Mouse (Mus musculus): ENCODE data around the gene Gm9736. TPM values are rescaled to one million over a fixed set of nuclear protein-coding genes. Genes with fewer than 3 reads are reported as not detected.
"Not testable (repeated sequence)": the region's sequence is repeated elsewhere in the genome, so short reads cannot be mapped to it uniquely, and the experiment has no call there.

Gm9736 gene
- polyA plus RNA-seq, 1 experiment, result not detected

- 80% methylated on average over 3 of the region's 3 CpGs for WGBS
- H3K27ac ChIP-seq (ENCODE audit: insufficient read depth, low read depth, low read length); H3K36me3 ChIP-seq (ENCODE audit: control insufficient read depth, insufficient read depth, low read length); H3K4me1 ChIP-seq (ENCODE audit: control insufficient read depth, insufficient read depth, insufficient read length, low read length); H3K27me3 ChIP-seq (ENCODE audit: control insufficient read depth, insufficient read depth, low read length); H3K4me3 ChIP-seq (ENCODE audit: low read depth, low read length): not testable (repeated sequence)
Measured at GRCm38 (mm10) chr10:77772142-77772541, 21.0 kb upstream of the Gm9736 start.

- not testable (repeated sequence) for H3K4me1 ChIP-seq (ENCODE audit: control insufficient read depth, insufficient read depth, insufficient read length, low read length); H3K27ac ChIP-seq (ENCODE audit: insufficient read depth, low read depth, low read length); H3K27me3 ChIP-seq (ENCODE audit: control insufficient read depth, insufficient read depth, low read length); H3K36me3 ChIP-seq (ENCODE audit: control insufficient read depth, insufficient read depth, low read length); H3K4me3 ChIP-seq (ENCODE audit: low read depth, low read length)
- no CpG with 5 or more reads among the region's 1 CpGs for WGBS
Measured at GRCm38 (mm10) chr10:77771225-77771624, 20.1 kb upstream of the Gm9736 start, which contains the start of gene Gm3238. TSS of gene Gm3238 (minus strand) at chr10:77771325.

GRCm38 (mm10) chr10:77769727-77770126 is 18.6 kb upstream of the Gm9736 start:
- Histone ChIP-seq H3K27me3 (ENCODE audit: control insufficient read depth, insufficient read depth, low read length) (no peaks in the 10 kb centered on the region), H3K4me3 (ENCODE audit: low read depth, low read length) (no peak overlapping the region), H3K36me3 (ENCODE audit: control insufficient read depth, insufficient read depth, low read length) (no peaks in the 10 kb centered on the region), H3K4me1 (ENCODE audit: control insufficient read depth, insufficient read depth, insufficient read length, low read length) (no peaks in the 10 kb centered on the region), H3K27ac (ENCODE audit: insufficient read depth, low read depth, low read length) (no peak overlapping the region)
- WGBS, result 71% methylated on average over 1 of the region's 1 CpGs
- no peak for TF ChIP-seq CTCF (IDR thresholded peaks at IDR 0.05; ENCODE audit: extremely low read depth, insufficient read length, insufficient replicate concordance, low read depth, low read length)
- TF ChIP-seq POLR2A (IDR thresholded peaks at IDR 0.05; ENCODE audit: low read depth, low read length), result no peak

- H3K4me1 ChIP-seq (ENCODE audit: control insufficient read depth, insufficient read depth, insufficient read length, low read length); H3K36me3 ChIP-seq (ENCODE audit: control insufficient read depth, insufficient read depth, low read length); H3K4me3 ChIP-seq (ENCODE audit: low read depth, low read length); H3K27me3 ChIP-seq (ENCODE audit: control insufficient read depth, insufficient read depth, low read length); H3K27ac ChIP-seq (ENCODE audit: insufficient read depth, low read depth, low read length): not testable (repeated sequence)
- WGBS, result no CpG with 5 or more reads among the region's 1 CpGs
Measured at GRCm38 (mm10) chr10:77759582-77759981, 8.4 kb upstream of the Gm9736 start, which contains the start of gene Gm3233. TSS of gene Gm3233 (minus strand) at chr10:77759682.

GRCm38 (mm10) chr10:77753448-77753847 is 2.3 kb upstream of the Gm9736 start:
- Histone ChIP-seq H3K27me3 (ENCODE audit: control insufficient read depth, insufficient read depth, low read length) (no peaks in the 10 kb centered on the region), H3K27ac (ENCODE audit: insufficient read depth, low read depth, low read length) (no peak overlapping the region), H3K36me3 (ENCODE audit: control insufficient read depth, insufficient read depth, low read length) (no peaks in the 10 kb centered on the region), H3K4me1 (ENCODE audit: control insufficient read depth, insufficient read depth, insufficient read length, low read length) (no peaks in the 10 kb centered on the region), H3K4me3 (ENCODE audit: low read depth, low read length) (no peak overlapping the region)
- TF ChIP-seq POLR2A (IDR thresholded peaks at IDR 0.05; ENCODE audit: low read depth, low read length) (no peak), CTCF (IDR thresholded peaks at IDR 0.05; ENCODE audit: extremely low read depth, insufficient read length, insufficient replicate concordance, low read depth, low read length) (no peak)

GRCm38 (mm10) chr10:77752312-77752711 is 1.2 kb upstream of the Gm9736 start:
- H3K4me3 ChIP-seq (ENCODE audit: low read depth, low read length); H3K4me1 ChIP-seq (ENCODE audit: control insufficient read depth, insufficient read depth, insufficient read length, low read length); H3K27ac ChIP-seq (ENCODE audit: insufficient read depth, low read depth, low read length); H3K36me3 ChIP-seq (ENCODE audit: control insufficient read depth, insufficient read depth, low read length); H3K27me3 ChIP-seq (ENCODE audit: control insufficient read depth, insufficient read depth, low read length): not testable (repeated sequence)
- WGBS, result 56% methylated on average over 3 of the region's 3 CpGs

- 84% methylated on average over 1 of the region's 1 CpGs for WGBS
- H3K4me1 ChIP-seq (ENCODE audit: control insufficient read depth, insufficient read depth, insufficient read length, low read length); H3K27me3 ChIP-seq (ENCODE audit: control insufficient read depth, insufficient read depth, low read length); H3K27ac ChIP-seq (ENCODE audit: insufficient read depth, low read depth, low read length); H3K4me3 ChIP-seq (ENCODE audit: low read depth, low read length); H3K36me3 ChIP-seq (ENCODE audit: control insufficient read depth, insufficient read depth, low read length): not testable (repeated sequence)
Measured at GRCm38 (mm10) chr10:77750686-77751085, 468 bp downstream of the Gm9736 start.

GRCm38 (mm10) chr10:77741924-77742688 is 9.0 kb downstream of the Gm9736 start, which contains the start of gene Gm18596:
TSS of gene Gm18596 (minus strand) at chr10:77742638.
- not testable (repeated sequence) for H3K4me1 ChIP-seq (ENCODE audit: control insufficient read depth, insufficient read depth, insufficient read length, low read length); H3K27ac ChIP-seq (ENCODE audit: insufficient read depth, low read depth, low read length); H3K27me3 ChIP-seq (ENCODE audit: control insufficient read depth, insufficient read depth, low read length); H3K36me3 ChIP-seq (ENCODE audit: control insufficient read depth, insufficient read depth, low read length); H3K4me3 ChIP-seq (ENCODE audit: low read depth, low read length)
- 51% methylated on average over 4 of the region's 5 CpGs for WGBS
